Mouse (Mus musculus) hindbrain, postnatal 0 days (tissue): ENCODE measurements at regions not wholly inside any gene's neighbourhood (a gene's known extent, or its start where the extent isn't known, plus 50 kb on each side); places are given as distances from the start of the nearest gene placed in this dataset.
"Not testable (repeated sequence)": the region's sequence is repeated elsewhere in the genome, so short reads cannot be mapped to it uniquely, and the experiment has no call there.

ENCODE experiments used
- ATAC-seq: fragments of 200-750 bp; cut with Nextera tagmentation; 2 replicates; pipeline ENCODE4 v1.8.0; 2017; ENCODE audit warnings: mild to moderate bottlenecking, moderate TSS enrichment, moderate library complexity
- DNase-seq: peaks from one replicate; pipeline ENCODE4 v3.0.0-alpha.2; 2015; ENCODE audit warnings: low spot score
- H3K27ac ChIP-seq: fragments of 300-500 bp; sonication (generic); 2 replicates; pipeline ENCODE4 v1.5.1; 2014; ENCODE audit warnings: mild to moderate bottlenecking
- H3K27me3 ChIP-seq: fragments of 300-500 bp; sonication (generic); 2 replicates; pipeline ENCODE4 v1.6.1; 2014; ENCODE audit warnings: low read length, mixed read lengths; ENCODE audit not compliant: insufficient read depth
- H3K36me3 ChIP-seq: fragments of 300-500 bp; sonication (generic); 2 replicates; pipeline ENCODE4 v1.6.1; 2014; ENCODE audit warnings: low read length, mixed read lengths; ENCODE audit not compliant: insufficient read depth
- H3K4me1 ChIP-seq: fragments of 300-500 bp; sonication (generic); 2 replicates; pipeline ENCODE4 v1.6.1; 2014; ENCODE audit warnings: antibody characterized with exemption, low read length, mixed read lengths; ENCODE audit not compliant: insufficient read depth
- H3K4me2 ChIP-seq: fragments of 300-500 bp; sonication (generic); 2 replicates; pipeline ENCODE4 v1.6.1; 2014; ENCODE audit warnings: low read depth, mild to moderate bottlenecking, low read length, moderate library complexity, mixed read lengths
- H3K4me3 ChIP-seq: fragments of 300-500 bp; sonication (generic); 2 replicates; pipeline ENCODE4 v1.5.1; 2014; ENCODE audit warnings: low read length
- H3K9ac ChIP-seq: fragments of 300-500 bp; sonication (generic); replicated peaks from 2 replicates; pipeline ENCODE4 v1.6.1; 2014; ENCODE audit warnings: mild to moderate bottlenecking, low read length, moderate library complexity, mixed read lengths
- H3K9me3 ChIP-seq: fragments of 300-500 bp; sonication (generic); 2 replicates; pipeline ENCODE4 v1.6.1; 2016; ENCODE audit warnings: low read length, mixed read lengths
- CTCF ChIP-seq: IDR thresholded peaks from 2 replicates; pipeline ENCODE4 v1.5.1; 2016; ENCODE audit warnings: antibody characterized with exemption, control low read depth, low read depth
- WGBS: fragments of 180-500 bp; shearing (Covaris S2); extraction: QIAGEN DNeasy Blood & Tissue Kit; methylation state at CpG from one replicate; pipeline ENCODE4 v1.1.7; 2014; 5-methylcytosine and 5-hydroxymethylcytosine counted together

GRCm38 (mm10) chr19:29869526-29869925 lies 55.4 kb upstream of the Il33 start:
- Histone ChIP-seq H3K4me1 (no peaks in the 10 kb centered on the region), H3K4me2 (no peak overlapping the region), H3K9me3 (no peaks in the 10 kb centered on the region), H3K4me3 (no peak overlapping the region), H3K9ac (no peak overlapping the region), H3K27me3 (no peaks in the 10 kb centered on the region), H3K36me3 (no peaks in the 10 kb centered on the region), H3K27ac (no peak overlapping the region)
- TF ChIP-seq CTCF = no peak
- ATAC-seq = no peak
- DNase-seq = no peak
- 89% methylated on average over 5 of the region's 5 CpGs for WGBS

GRCm38 (mm10) chr19:29868681-29869080 lies 55.9 kb upstream of the Ranbp6 start:
- H3K27me3 ChIP-seq, H3K4me2 ChIP-seq, DNase-seq, ATAC-seq, H3K36me3 ChIP-seq, H3K27ac ChIP-seq, H3K4me3 ChIP-seq, H3K9me3 ChIP-seq, H3K4me1 ChIP-seq, H3K9ac ChIP-seq: not testable (repeated sequence)
- 95% methylated on average over 1 of the region's 1 CpGs for WGBS

- H3K9me3 ChIP-seq = no peaks in the 10 kb centered on the region
- H3K27ac ChIP-seq = no peak overlapping the region
- ATAC-seq = no peak
- no peaks in the 10 kb centered on the region for H3K27me3 ChIP-seq
- no peak overlapping the region for H3K4me3 ChIP-seq
- DNase-seq = no peak
- no peak overlapping the region for H3K9ac ChIP-seq
- H3K36me3 ChIP-seq = no peaks in the 10 kb centered on the region
- no peaks in the 10 kb centered on the region for H3K4me1 ChIP-seq
- H3K4me2 ChIP-seq = no peak overlapping the region
- 73% methylated on average over 3 of the region's 3 CpGs for WGBS
- no peak for TF ChIP-seq CTCF
Measured at GRCm38 (mm10) chr19:29866822-29867221, 54.0 kb upstream of the Ranbp6 start.

- Histone ChIP-seq H3K4me2 (no peak overlapping the region), H3K27ac (no peak overlapping the region), H3K36me3 (no peaks in the 10 kb centered on the region), H3K4me3 (no peak overlapping the region), H3K9me3 (no peaks in the 10 kb centered on the region), H3K4me1 (no peaks in the 10 kb centered on the region), H3K27me3 (no peaks in the 10 kb centered on the region), H3K9ac (no peak overlapping the region)
- ATAC-seq = no peak
- no peak for DNase-seq
- WGBS = 93% methylated on average over 1 of the region's 1 CpGs
- no peak for TF ChIP-seq CTCF
Measured at GRCm38 (mm10) chr19:29865142-29865541, 52.4 kb upstream of the Ranbp6 start.

GRCm38 (mm10) chr19:29862808-29863207 lies 50.0 kb upstream of the Ranbp6 start:
- no peak overlapping the region for H3K27ac ChIP-seq
- TF ChIP-seq CTCF = no peak
- ATAC-seq (no peak), DNase-seq (peak; percentile 73)
- H3K9ac ChIP-seq = no peak overlapping the region
- H3K4me2 ChIP-seq = no peak overlapping the region
- H3K36me3 ChIP-seq = no peaks in the 10 kb centered on the region
- no peaks in the 10 kb centered on the region for H3K9me3 ChIP-seq
- no peak overlapping the region for H3K4me3 ChIP-seq
- H3K27me3 ChIP-seq = no peaks in the 10 kb centered on the region
- no peaks in the 10 kb centered on the region for H3K4me1 ChIP-seq
